Mouse (Mus musculus) induced T-regulatory cell, adult 2 months (primary cell): Measurements from ENCODE around the gene Gm37240.
"Not testable (repeated sequence)": the region's sequence is repeated elsewhere in the genome, so short reads cannot be mapped to it uniquely, and the experiment has no call there.

Source experiments
- DNase-seq: peaks from one replicate; pipeline ENCODE4 v3.0.0-alpha.2; 2012; ENCODE audit warnings: low read depth

Gm37240 gene

DNA sequence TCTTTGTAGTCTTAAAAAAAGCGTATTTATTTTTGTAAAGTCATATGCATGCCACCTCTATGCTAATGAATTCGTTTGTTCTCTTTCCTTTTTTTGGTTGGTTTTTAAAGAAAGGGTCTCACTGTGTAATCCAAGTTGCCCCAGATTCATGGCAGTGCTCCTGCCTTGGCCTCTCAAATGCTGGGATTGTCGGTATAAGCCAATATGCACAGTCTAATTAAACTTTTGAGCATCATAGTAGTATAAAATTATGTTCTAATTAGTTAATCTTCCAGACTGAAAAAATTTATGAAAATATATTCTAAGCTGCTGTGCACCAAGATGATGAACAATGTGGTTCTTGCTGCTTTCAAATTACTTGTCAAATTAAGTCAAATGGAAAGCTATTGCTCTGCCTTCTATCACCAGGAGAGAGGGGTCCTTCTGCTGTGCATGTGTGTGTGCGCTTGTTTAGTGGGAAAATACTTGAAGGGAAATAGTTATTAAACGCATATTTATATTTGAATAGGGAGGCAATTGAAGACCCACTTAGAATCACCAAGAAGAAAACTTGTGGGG, 1291.6 kb downstream of the Gm37240 start:
- no peak for DNase-seq

DNA sequence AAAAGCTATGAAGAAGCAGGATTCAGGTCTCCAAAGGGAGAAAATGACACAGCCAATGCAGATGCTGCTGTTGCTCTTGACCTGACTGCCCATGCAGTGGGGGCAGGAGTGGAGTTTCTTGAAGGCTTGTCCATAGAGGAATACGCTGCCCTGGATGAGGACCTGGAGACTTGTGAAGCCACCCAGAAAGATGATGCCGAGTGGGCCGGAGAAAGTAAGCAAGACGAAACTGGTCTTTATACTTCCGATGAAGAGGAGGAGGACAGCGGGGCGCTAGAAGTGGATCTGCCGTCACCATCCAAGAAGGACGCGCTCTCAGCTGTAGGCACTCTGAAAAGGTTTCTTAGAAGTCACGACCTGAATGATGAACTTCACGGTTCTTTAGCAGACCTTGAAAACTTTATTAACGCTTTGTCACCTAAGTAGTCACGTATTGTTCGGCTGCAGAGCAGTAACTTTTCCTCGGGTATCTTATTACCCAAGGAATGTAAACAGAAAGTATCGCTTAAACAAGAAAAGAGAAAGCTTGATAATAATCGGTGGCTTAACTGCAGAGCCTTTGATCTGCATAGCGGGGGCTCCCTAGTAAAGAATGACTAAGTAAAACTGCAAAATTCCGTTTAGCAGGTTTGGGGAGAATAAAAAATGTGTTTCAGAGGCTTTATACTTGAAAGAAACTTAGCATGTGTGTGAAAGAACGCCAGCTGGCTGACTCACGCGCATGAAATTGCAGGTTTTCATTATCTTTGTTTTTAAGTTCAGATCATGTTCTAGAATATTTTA, 1292.2 kb downstream of the Gm37240 start:
- DNase-seq = peak; percentile 46

DNA sequence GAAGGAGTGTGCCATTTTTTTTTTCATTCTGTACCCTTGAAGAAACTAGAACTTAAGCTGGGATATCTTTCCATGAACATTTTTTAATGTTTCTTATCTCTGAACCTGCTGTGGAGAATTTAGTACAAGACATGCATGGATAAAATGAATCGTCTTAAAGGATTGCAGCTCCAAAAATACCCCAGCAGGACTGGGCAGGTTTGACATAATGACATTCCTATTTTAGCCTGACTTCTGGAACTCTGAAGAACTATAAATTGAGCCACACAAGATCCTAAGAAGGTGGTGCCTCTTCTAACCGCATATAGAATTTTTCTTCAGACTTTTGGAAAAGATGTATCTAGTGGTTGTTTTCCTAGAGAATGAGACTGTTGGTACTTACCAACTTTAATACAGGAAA, 1294.0 kb downstream of the Gm37240 start, which contains the start of gene Tigd4:
Gene Tigd4 (plus strand): TSS at position 301 of the 400 bp plus-strand sequence.
- no peak for DNase-seq

DNA sequence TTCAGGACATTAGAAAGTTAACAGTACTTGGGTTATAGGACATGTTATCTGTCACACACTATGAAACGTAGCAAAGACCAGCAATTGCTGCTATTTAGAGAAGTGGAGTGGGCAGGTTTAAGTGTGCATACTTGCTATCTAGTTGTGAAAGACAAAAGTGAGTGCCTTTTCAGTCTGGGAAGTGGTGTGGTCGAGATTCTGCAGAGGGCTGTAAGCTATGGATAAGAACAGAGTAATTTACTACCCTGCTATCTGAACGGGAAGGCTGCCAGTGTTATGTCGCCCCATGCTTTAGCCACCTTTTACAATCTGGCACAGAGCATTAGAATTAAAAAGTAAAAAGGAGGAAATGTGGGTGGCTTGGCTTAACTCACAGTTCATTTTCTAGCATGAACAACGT, 1300.6 kb downstream of the Gm37240 start:
- DNase-seq = no peak

DNA sequence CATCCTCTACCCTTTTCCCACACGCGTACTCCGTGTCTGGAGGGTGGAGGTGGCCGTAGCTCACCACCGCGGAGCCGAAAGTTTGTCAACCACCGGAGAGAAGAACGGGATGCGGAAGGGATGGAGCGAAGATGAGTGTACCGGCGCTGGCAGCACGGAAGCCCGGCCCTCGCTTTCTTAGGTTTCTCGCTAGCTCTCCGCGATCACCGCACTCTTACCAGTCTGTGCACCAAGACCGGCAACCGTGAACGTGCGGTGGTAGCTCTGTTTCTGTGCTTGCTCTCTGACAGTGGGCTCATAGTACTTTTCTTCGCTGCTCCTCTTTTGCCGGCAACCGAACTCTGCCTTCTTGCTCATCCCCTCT, 1304.4 kb downstream of the Gm37240 start:
- DNase-seq = no peak

DNA sequence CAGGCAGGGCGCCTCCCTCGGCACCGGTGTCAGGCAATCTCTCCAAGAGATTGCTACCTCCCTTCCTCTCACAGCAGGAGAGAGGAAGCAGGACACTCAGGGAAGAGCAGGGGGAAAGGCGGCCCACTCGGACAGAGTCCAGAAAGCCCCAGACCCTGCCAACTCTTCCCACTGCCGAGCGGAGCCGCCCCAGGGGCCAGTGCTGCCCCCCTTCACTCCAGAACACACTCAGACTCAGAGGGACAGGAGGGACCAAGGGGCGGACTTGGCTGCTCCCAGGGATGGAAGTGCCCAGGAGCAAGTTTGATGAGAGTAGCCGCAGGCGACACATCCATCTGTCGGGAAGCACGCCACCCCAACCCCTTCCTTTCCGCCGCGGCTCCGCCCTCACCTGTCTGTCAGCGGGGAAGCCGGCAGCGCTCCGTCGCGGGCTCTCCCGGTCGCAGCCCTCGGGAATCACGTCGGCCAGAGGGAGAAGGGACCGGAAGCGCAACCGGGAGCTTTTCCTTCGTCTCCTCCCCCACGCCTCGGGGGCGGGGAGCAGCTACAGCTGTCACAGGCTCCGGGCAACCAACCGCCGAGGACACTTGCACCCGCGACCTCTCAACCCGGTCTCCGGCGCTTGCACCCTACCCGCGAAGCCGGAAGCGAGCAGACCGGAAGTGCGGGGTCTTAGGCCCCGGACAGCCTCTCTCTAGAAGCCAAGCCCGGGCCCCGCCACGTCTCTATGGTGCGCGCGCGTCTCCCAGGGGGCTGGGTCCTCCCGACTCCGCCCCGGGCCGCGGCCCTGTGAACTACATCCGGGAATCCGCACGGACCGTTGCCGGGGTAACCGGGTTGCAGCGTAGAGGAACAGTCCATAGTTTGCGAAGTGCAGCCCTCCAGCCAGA, 1305.0 kb downstream of the Gm37240 start, which contains the start of gene Arfip1:
Gene Arfip1 (minus strand): TSS at position 603 of the 890 bp plus-strand sequence.
- peak; percentile 96 for DNase-seq

DNA sequence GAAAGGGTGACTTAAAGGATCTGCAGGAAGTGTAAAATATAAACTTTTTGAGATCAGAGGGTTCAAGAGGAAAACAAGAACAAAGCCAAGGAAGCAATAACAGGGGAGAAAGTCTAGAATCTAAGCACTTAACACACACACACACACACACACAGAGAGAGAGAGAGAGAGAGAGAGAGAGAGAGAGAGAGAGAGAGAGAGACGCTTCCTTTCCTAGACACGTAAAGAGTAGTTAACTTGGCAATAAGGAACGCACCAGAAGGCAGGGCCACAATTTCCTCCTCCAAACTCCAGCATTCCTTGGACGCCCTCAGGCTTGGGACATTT, 1305.7 kb downstream of the Gm37240 start:
- DNase-seq = peak; percentile 53

DNA sequence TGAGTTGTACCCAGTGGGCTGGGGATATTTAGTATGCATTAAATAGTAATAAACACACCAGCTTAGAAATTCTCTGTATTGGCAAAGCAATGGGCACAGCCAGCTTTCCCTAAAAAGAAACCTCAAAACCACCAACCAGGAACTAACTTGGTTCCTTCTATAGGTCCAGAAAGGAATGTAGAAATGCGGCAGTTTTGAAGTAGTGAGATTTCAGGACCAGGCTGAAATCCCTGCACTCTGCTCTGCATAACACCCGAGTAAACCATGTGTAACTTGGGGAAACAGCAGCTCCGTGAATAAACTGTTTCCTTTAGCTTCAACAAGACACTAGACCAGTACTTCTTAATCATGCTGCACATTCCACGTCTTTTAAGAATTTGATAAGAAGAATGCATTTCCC, 1306.6 kb downstream of the Gm37240 start:
- no peak for DNase-seq

DNA sequence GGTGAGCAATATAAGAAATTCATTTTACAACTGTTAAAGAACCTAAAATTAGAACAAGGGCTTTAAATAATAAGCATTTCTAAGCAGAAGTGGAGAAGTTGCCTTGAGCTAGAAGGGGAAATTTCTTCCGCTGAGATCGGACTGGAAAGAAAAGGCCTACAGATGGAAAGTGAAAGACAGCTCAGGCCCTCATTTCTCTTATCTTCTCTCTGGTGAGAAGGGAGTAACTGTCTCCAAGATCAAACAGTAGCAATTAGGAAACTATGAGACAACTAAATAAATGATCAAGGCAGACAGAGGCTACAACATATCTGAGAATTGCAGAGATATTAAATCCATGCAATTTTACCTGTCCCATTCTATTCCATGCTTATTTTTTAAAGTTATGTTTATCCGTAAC, 1316.8 kb downstream of the Gm37240 start:
- peak; percentile 42 for DNase-seq

DNA sequence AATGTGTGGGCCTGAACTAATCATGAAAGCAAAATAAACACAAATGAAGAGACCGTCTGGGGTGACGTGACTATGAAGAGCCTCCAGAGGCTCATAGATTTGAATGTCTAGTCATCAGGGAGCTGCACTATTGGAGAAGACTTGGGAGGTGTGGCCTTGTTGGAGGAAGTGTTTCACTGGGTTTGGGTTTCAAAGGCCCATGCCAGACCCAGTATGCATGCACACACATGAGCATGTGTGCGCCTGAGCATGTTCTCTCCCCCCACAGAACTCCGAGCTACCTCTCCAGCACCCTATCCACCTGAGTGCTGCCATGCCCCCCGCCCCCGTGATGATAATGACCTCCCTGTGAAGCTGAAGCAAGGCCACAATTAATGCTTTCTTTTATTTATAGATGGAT, 1317.7 kb downstream of the Gm37240 start:
- peak; percentile 30 for DNase-seq

DNA sequence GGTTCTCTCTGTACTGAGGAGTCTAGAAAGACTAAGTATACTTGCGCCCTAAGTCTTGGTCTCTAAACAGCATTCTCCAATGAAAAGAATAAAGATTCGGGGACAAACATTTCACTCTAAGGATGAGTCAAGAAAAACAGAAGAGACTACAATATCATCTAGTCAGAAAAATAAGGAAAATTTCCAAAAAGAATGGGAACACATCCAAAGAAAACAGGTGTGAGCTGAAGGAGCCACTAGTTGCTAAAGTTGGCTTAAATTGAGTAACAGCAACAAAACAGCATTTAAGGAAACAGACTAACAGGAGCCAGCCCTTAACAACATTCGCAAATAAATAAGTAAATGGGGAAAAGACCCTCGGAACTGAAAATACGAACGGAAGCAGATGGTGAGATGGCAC, 1318.8 kb downstream of the Gm37240 start:
- no peak for DNase-seq

DNA sequence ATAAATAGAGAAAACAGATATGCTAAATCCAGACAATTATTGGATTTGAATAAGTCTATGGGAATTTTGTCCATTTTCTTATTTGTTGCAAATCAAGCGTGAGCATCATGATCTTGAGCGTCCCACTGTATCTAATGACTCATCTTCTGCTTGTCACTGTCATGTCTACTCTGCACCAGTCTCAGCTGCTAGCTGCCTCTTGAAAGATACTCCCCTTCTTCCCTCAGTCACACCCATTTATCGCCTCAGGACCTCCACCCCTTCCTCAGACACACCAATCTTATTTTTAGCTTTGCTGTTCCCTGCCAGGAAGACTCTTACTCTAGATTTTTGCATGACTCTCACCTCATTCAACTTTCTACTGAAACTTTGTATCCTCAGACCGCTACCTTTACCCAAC, 1323.9 kb downstream of the Gm37240 start:
- DNase-seq = no peak

DNA sequence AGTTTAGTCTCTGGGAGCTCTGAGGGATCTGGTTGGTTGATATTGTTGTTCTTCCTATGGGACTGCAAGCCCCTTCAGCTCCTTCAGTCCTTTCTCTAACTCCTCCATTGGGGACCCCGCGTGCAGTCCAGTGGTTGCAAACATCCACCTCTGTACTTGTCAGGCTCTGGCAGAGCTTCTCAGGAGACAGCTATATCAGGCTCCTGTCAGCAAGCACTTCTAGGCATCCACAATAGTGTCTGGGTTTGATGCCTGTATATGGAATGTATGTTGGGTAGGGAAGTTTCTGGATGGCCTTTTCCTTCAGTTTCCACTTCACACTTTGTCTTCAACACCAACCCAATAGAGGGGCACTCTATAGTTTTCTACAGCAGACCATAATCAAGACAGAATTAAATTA, 1324.4 kb downstream of the Gm37240 start:
- not testable (repeated sequence) for DNase-seq

DNA sequence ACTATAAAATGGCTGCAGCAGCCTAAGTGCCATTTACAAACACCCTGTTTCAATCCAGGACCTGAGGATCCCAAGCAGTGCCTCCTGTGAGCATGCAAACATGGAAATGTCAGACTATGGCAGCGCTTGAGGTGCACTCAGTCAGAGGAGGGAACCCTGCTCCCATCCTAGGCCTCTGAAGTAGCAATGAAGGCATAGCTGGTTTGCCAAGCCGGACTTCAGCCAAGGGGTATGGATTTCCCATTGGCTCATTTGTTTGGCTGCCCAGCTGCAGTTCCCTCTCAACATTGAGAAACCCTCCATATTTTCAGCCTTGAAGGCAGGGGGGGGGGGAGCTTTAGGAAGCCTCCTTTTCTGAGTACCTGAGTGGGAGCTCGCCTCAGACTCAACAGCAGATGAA, 1329.0 kb downstream of the Gm37240 start:
- DNase-seq = no peak

DNA sequence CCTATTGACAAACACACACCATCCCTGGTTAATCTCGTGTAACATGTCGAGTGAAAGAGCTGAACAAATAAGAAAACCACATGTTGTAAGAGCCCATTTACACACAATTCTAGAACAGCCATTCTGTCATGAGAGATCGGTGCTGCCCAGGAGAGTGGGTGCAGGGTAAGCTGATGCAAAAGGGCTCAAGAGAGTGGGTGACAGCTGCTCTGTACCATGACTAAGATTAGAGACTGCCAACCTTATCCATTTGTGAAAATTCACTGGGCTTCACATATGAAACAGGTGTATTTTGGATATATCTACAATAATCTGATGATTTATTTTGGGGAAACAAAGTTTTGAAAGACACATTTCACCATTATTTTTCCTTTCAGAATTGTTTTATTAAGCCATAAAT, 1331.5 kb downstream of the Gm37240 start:
- no peak for DNase-seq

DNA sequence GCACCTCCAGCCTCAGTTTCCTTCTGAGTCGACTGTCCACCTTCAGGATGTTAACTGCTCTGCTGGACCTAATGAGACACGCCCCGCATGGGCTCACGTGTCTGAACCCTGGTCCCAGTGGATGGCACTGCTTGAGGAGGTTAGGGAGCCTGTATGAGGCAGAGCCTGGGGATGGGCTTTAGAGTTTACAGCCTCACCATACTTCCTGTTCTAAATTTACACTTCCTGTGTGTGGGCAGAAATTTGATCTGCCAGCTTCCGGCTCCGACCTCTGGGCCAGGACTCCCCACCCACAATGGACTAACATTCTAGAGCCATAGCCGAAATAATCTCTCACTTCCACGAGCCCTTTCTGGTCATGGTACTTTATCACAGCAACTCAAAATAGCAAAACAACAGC, 1340.1 kb downstream of the Gm37240 start:
- DNase-seq = peak; percentile 52

DNA sequence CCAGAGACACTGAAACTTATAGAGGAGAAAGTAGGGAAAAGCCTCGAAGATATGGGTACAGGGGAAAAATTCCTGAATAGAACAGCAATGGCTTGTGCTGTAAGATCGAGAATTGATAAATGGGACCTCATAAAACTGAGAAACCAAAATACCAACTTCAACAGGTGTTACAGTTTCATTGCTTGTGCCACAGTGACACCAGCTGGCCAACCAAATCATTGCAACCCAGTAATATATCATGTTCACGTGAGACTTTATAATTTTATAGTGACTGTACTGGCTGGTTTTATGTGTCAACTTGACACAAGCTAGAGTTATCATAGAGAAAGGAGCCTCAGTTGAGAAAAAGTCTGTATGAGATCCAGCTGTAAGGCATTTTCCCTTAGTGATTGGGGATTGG, 1344.9 kb downstream of the Gm37240 start:
- peak; percentile 80 for DNase-seq

DNA sequence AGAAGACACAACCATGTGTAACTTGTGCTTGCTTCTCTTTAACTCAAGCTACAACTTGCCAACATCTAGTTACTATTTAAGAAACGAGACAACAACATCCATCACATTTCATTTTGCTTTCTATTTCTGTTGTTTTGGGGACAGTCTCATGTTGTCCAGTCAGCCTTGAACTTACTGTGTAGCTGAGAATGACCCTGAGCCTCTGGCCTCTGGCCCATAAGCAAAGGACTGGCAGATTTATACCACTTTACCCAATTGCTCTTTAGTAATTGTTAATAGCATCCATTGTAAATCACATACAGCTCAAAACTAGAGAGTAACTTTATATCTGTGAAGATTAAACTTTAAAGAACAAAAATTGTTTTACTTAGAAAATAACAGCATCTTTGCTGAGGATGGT, 1345.4 kb downstream of the Gm37240 start:
- DNase-seq = no peak

DNA sequence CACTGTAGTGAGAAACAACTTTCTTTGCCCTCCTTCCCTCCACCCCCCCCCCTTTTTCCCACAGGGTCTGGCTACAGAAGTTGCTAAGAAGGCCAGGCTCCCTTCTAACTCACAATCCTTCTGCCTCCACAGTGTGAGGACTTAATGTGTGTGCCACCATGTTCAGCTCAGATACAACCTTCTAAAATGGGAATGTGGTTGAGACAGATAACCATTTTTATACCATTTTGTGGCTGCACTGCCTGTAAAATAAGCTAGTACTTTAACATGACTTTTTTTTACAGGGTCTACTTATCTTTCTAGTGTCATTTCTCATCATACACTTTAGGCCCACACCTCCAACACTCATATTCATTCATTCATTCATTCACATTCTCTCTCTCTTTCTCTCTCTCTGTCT, 1346.7 kb downstream of the Gm37240 start:
- no peak for DNase-seq

DNA sequence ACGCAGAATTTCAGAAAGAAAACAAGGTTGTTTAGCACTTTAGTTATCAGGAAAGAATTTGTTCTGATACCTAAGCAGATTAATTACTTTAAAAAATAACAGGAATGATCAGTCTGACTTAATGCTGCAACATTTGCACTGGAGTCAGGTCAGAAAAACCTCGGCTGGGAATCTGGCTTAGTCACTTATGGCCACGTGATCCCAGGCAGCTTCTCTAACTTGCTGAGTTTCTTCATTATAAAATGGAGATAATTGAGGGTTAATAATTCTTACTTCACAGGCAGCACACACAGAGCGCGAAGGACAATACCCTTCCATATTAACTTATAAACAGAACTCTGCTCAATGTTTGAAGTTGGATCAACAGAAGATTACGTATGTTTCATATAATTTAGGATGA, 1350.3 kb downstream of the Gm37240 start:
- no peak for DNase-seq

DNA sequence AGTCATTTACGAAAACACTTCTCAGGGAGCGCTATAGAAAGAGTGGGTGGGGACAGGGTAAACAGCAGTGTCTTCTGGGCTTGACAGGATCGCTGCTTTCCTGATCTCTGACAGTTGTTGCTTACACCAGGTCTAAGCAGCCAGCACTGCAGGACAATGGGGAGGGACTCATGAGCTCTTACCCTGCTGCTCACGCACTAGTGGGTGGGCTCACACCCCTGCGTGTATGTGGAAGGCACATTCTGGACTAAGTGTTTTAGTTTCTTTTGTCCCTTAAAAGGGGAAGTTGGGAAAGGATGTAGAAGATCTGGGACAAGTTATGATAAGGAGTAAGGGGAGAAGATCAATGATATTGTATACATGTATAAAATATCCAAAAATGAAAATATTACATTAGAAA, 1354.1 kb downstream of the Gm37240 start:
- DNase-seq = no peak

DNA sequence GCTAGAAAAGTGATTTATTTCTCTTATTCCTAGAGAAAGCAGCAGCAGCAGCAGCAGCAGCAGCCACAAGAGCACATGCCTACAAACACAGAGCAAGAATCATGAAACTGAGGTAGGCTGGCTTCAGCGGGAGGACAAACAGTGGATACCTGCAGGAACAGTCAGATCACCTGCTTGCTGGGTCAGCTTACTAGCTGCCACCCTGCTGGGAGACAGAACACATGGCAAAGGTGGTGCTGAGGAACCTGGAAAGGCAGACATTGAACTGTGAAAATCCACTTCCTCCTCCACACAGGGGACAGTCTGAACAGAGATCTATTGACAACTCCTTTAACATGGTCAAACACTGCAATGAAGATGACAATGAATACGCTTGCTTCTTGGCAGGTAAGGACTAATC, 1358.3 kb downstream of the Gm37240 start:
- DNase-seq = no peak

DNA sequence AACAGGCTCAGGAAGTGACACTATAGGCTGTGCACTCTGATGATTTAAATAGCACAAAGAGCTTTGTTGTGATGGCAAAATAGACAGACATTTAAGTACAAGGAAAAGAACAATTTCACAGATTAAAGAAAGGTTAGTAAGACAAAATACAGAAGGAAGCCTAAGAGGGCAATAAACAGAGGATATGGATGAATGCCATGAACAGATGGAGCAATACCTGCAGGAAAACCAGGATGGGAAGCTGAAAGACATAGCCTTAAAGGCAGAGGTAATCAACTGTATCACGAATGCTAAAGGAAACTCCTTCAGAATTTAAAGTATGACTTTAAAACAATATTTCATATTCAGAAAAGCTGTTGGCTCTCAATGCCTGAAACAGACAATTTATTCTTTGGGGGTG, 1362.4 kb downstream of the Gm37240 start:
- no peak for DNase-seq
